Mouse (Mus musculus): ENCODE results near the gene Gm49711.

DNA sequence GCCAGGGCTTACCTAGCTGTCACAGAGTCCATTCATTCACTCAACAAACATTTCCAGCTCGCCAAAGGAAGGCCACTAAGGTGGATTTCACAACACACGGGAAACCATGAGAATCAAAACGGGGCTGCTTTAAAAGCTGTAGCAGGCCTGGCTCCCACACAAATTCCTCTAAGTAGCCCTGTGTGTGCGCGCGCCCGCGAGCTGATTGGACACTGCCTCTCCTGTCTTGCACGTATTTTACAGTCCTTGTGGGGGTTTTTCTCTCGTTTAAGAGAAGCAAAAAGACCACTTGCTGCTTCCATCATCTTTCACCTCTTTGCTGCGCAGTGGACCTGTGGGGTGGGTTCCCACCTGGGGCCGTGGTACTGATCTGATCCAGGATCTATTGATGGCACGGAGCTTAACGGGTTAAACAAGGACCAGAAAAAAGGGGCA is 99.9 kb downstream of the Gm49711 start:
- TF ChIP-seq CTCF (IDR thresholded peaks at IDR 0.05; ENCODE audit: low read depth) (no peak), EP300 (optimal IDR thresholded peaks at IDR 0.05) (no peak)
